Mouse (Mus musculus) megakaryocyte-erythroid progenitor cell, adult 5-6 weeks (primary cell): ENCODE measurements around the gene H2afj. TPM values are rescaled to one million over a fixed set of nuclear protein-coding genes. Genes with fewer than 3 reads are reported as not detected.
"Not testable (repeated sequence)": the region's sequence is repeated elsewhere in the genome, so short reads cannot be mapped to it uniquely, and the experiment has no call there.

ENCODE experiments used
- ATAC-seq: replicated peaks from 2 replicates; pipeline ENCODE4 v1.8.0; 2016; ENCODE audit warnings: mild to moderate bottlenecking, inconsistent platforms; ENCODE audit not compliant: severe bottlenecking, poor library complexity, low FRiP score, low TSS enrichment
- total RNA-seq, 2 experiments: library from RNA; stranded (forward) in 1 of 2; stranded (reverse) in 1 of 2; fragments of 200-1000, 215-1000 nt in 1 of 2; fragments of >200 nt in 1 of 2; fragmentation: Nextera tagmentation in 1 of 2; gene quantifications; 2 replicates each; pipeline ENCODE4 v1.2.3; 2014 to 2017

The H2afj gene
- total RNA-seq (2014; fragmentation: Nextera tagmentation) = 38.7 and 39.4 TPM in 2 replicates
- total RNA-seq (2017) = 43.2 and 73.2 TPM in 2 replicates

DNA sequence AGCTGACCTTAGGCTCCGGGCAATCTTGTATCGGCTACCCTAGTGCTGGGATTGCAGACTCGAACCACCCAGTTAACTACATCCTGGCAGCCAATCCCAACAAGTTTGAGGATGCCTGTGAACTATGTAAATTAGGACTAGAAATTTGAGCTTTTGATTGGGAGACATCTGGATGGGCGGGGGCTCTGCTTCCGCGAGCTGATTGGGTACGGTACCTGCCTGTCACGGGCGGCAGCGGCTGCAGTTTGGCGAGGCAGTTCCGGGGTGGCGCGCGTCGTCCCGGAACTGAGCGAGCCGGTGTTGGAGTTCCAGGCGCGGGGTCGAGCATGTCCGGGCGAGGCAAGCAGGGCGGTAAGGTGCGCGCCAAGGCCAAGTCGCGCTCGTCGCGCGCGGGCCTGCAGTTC, at the start of gene H2afj:
Gene H2afj, plus strand, starts transcription at position 231 of the 404 bp plus-strand sequence.
- peak; percentile 62 for ATAC-seq

GRCm38 (mm10) chr6:136763912-136764311, 44.1 kb upstream of the H2afj start:
- ATAC-seq = no peak

GRCm38 (mm10) chr6:136769143-136769542, 38.9 kb upstream of the H2afj start:
- no peak for ATAC-seq

GRCm38 (mm10) chr6:136769859-136770258, 38.2 kb upstream of the H2afj start:
- ATAC-seq = no peak

DNA sequence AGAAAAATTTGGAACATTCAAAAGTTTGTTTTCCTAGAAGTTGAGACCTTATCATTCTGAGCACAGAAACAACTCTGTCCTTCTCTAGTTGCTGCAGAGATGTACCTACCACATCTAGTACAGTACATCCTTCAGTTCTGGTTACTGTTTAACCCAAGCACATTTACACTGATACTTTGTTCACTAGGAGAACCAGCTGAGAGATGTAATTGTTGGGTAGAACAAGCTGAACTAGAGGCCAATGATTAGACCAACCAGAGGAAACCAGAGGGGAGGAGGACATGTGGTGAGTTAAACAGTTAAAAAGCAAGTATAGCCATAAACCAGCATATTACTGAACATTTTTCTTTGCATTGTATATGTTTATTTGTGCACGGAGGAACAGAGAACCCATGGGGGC, 31.7 kb upstream of the H2afj start:
- no peak for ATAC-seq

DNA sequence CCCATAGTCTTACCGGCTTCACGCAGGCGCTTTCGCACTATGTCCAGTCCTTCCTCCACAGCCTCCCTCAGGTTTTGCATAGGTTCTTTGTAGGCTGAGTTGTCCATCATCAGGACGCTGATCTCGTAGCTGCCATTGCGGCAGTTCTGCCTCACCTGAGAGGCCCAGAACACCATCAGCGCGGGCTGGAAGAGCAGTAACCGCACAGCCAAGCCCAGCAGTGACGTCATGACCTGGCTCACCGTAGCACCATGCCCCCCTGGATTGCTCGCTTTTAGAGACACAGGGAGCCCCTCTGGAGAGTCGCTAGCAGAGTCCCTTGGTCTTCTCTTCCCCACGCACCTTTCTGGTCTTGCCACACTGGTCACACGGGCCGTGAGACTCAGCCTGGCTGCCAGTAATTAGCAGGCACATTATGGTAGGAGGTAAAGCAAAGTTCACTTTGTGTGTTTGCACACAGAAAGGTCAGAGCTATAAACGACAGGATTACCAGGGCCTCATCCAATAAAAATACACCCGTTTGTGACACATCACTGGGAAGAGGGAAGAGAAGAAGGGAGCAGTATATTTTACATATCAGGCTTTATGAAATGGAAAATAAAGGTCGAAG, 26.6 kb upstream of the H2afj start, which contains the start of gene Gucy2c:
Gene Gucy2c, minus strand, starts transcription at position 389 of the 610 bp plus-strand sequence.
- ATAC-seq = no peak

- ATAC-seq = no peak
Measured at GRCm38 (mm10) chr6:136782146-136782545, 25.9 kb upstream of the H2afj start.

DNA sequence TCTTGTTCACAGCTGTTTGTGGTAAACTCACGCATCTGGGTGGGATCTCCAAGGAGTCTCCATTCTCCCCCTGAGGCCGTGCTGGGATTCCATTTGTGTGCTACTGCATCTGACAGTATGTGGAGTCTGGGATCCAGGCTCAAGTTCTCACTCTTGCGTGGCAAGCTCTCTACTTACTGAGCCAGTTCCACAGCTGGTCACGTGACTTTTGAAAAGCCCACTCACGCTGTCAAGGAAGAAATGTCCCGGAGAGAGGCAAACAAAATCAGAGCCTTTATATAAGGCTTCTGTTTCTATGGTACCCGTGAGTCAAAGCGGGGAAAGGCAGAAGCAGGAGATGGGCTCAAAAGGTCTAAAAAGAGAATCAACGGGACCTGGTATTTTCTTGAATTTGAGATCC, 25.3 kb upstream of the H2afj start:
- ATAC-seq = no peak

DNA sequence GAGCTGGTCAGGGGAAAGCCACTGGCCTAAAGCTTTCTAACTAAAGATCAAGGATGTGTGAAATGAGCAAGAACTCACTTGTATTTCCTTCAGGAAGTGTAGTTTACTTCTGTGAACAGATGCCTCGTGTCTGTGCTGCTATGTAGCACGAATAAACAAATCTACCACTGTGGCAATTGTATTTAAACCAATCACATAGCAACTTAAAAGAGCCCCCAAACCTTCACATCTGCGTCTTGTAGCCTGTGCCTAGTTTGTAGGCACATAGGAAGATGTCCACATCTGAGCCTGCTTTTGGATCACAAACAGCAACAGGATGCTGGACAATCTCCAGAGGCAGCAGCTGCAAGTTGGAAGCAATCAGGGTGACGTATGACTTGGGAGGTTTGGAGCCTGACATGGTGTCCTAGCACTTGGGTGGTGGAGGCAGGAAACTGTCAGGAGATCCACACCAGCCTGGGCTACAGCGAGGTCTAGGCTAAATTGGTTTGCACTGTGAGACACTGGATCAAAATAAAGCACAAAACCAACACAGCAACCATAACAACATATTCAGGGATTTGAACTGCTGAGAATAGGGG, 18.6 kb upstream of the H2afj start:
- no peak for ATAC-seq

- ATAC-seq = peak; percentile 43
Measured at GRCm38 (mm10) chr6:136792884-136793758, 14.9 kb upstream of the H2afj start.

- no peak for ATAC-seq
Measured at GRCm38 (mm10) chr6:136793831-136794525, 14.1 kb upstream of the H2afj start.

DNA sequence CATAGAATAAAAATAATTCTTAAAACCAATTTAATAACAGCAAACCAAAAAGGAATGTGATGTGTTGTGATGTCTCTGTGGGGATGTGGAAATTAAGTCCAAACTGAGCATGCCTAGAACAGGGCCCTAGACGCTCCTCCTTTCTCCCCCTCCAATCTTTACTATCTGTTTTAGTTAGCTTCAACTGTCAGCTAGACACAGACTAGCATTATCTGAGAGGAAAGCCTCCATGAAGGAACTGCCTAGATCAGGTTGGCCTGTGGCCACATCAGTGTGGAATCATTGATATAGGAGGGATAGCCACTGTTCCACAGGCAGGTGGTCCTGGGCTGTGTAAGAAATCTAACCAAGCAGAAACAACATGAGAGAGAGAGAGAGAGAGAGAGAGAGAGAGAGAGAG, 12.9 kb upstream of the H2afj start:
- ATAC-seq = peak; percentile 81

GRCm38 (mm10) chr6:136795850-136796249, 12.2 kb upstream of the H2afj start:
- no peak for ATAC-seq

GRCm38 (mm10) chr6:136797874-136798693, 10.0 kb upstream of the H2afj start:
- ATAC-seq = not testable (repeated sequence)

DNA sequence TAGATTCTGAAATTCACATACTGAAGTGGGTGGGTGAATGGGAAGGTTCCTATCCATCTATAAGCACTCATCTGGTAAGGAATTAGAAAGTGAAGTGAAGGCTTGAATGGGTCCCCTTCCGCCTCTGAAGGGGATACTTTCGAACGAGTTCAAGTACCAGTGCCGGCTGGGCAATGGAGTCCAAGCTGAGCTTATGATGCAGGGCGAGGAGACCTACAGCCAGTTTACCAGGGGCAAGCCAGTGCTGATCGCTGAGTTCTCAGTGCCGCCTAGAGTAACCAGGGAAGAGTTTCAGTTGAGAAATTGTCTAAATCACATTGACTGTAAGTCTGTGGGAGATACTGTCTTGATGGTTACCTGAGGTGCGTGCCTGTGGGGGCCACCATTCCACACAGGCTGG, 7.3 kb upstream of the H2afj start:
- ATAC-seq = no peak

DNA sequence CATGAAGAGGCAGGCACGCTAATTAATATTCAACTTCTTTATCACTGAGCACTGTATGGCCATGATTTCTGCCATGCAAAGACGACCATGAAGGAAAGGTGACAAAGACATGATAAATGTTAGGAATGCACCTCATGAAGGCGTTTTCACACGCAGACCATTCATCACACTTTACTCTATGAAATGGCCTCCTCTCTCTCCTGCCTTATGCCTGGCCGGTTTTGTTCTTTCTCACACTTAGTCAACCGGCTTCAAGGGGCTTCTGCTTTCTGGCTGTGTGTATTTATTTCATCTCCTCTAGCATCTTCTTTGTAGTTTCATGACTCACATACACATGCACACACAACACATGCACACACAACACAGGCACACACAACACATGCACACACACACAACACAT, 6.8 kb upstream of the H2afj start:
- no peak for ATAC-seq

GRCm38 (mm10) chr6:136803093-136803738, 4.8 kb upstream of the H2afj start:
- ATAC-seq = peak; percentile 6
